Mouse (Mus musculus) Patski (cell line): ENCODE measurements around the gene Naxd. TPM values are rescaled to one million over a fixed set of nuclear protein-coding genes. Genes with fewer than 3 reads are reported as not detected.
"Not testable (repeated sequence)": the region's sequence is repeated elsewhere in the genome, so short reads cannot be mapped to it uniquely, and the experiment has no call there.

Experiments used
- ATAC-seq: fragments of 100-300 bp; one replicate; pipeline ENCODE4 v1.8.0; 2021
- CTCF ChIA-PET: fragments of 350-600 bp; sonication (Branson Sonifier 250); formaldehyde crosslinking; loops from one replicate; lab custom pipeline; 2022; ENCODE audit warnings: inconsistent platforms; lab: Charles Lee
- POLR2A ChIA-PET: fragments of 350-600 bp; sonication (Branson Sonifier 250); formaldehyde crosslinking; loops from one replicate; lab custom pipeline; 2022; ENCODE audit warnings: antibody characterized with exemption, inconsistent platforms; lab: Charles Lee
- DNase-seq: peaks from one replicate; pipeline ENCODE4 v3.0.0-alpha.2; 2011; ENCODE audit warnings: low read depth, low spot score
- H3K27me3 ChIP-seq: fragments of 371-371 bp; one replicate; pipeline ENCODE4 v1.5.1; 2021
- CTCF ChIP-seq: fragments of 100-300 bp; IDR thresholded peaks from one replicate; pipeline ENCODE4 v1.5.1; 2021
- in situ Hi-C: fragments of 300-500 bp; cut with MboI; formaldehyde crosslinking; loops from 3 replicates; pipeline ENCODE4 v1.11.1; 2018; ENCODE audit warnings: low pct_unique_long_range_greater_than_20kb, mixed read lengths
- polyA plus RNA-seq: library from polyadenylated mRNA; unstranded; gene quantifications from one replicate; pipeline ENCODE4 v1.2.3, GENCODE M21; 2021

The Naxd gene
- polyA plus RNA-seq, 1 experiment from 2014 or later, result 108 TPM

DNA sequence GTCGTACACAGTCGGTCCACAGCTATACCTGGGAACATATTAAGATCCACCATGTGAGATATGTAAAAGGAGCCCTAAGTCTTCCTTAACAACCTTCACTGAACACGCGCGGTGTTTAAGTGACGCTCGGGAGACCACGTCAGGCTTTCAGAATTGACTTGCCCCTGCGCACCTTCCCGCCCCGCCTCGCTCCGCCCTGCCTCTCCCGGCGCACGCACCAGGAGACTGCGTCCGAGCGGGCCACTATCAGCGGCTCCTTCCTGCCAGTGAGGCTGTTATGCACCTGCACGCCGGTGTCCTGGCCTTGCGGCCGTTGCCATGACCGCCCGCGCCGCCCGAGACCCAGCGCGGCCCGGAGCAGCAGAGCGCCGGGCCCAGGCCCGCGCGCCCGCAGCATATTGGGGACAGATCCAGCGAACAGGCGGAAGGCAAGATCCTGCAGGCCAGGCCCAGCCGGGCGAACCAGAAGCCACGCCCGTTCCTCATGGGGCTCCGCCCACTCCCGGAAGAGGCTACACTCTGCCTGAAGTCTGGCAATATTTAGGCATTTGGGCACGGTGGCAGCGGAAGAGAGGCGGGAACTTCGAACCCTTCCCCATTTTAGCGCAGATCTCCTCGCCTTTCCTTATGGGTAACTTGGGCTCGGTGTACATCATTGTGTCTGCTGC lies 53.1 kb downstream of the Naxd start, which contains the start of gene Cars2:
Gene Cars2 (minus strand): TSS at position 503 of the 668 bp plus-strand sequence.
- TF ChIP-seq CTCF, result no peak
- ATAC-seq (peak; percentile 84), DNase-seq (no peak)
- CTCF ChIA-PET, result interaction anchor here (0.8 to 1.9 kb wide), 3 partner anchors 66 to 68 kb away, joined by 3 to 6 read pairs (median 5); no protein-coding TSS in a partner anchor
- POLR2A ChIA-PET, result no interaction called here
- no peaks in the 10 kb centered on the region for H3K27me3 ChIP-seq
- in situ Hi-C loops, result loop anchor here (5.0 kb wide), 1 partner anchor 147 kb away; no protein-coding TSS in a partner anchor

DNA sequence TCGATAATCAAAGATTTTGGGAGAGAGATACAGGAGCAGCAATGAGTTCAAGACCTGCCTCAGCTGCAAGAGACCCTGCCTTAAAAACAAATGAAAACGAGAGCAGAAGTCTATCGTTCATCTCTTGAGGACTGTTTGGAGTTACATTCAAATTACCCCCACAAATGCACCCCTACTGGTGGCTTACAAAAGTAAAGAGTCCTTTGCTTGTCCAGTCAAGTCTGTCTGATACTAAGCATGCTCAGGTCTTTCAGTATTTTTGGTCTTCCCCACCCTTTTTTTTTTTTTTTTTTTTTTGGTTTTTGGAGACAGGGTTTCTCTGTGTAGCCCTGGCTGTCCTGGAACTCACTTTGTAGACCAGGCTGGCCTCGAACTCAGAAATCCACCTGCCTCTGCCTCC lies 54.2 kb downstream of the Naxd start:
- DNase-seq, POLR2A ChIA-PET, ATAC-seq, CTCF ChIA-PET, H3K27me3 ChIP-seq: not testable (repeated sequence)
- in situ Hi-C loops, result loop anchor here (5.0 kb wide), 1 partner anchor 146 kb away; no protein-coding TSS in a partner anchor

DNA sequence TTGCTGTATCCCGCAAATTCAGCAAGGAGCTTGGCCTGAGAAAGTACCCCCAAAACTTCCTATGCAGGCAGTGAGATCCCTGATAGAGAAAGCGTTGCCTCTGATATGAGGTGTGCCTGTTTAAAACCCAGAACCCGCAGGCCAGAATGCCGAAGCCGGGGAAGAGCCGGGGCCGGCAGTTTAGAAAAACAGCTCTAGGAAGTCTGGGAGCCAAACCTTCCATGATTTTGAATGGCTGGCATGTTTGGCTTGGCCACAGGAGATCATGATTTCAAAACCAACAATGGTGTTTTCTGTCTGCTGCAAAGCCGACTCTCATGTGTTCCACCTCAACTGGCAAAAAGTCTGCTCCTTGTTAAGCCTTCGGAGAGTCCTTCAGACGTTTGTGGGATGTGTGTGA lies 55.1 kb downstream of the Naxd start:
- CTCF ChIA-PET, result no interaction called here
- ATAC-seq, result no peak
- no peak for DNase-seq
- no peak for TF ChIP-seq CTCF
- in situ Hi-C loops, result loop anchor here (5.0 kb wide), 1 partner anchor 145 kb away; no protein-coding TSS in a partner anchor
- POLR2A ChIA-PET, result no interaction called here
- H3K27me3 ChIP-seq, result no peaks in the 10 kb centered on the region

DNA sequence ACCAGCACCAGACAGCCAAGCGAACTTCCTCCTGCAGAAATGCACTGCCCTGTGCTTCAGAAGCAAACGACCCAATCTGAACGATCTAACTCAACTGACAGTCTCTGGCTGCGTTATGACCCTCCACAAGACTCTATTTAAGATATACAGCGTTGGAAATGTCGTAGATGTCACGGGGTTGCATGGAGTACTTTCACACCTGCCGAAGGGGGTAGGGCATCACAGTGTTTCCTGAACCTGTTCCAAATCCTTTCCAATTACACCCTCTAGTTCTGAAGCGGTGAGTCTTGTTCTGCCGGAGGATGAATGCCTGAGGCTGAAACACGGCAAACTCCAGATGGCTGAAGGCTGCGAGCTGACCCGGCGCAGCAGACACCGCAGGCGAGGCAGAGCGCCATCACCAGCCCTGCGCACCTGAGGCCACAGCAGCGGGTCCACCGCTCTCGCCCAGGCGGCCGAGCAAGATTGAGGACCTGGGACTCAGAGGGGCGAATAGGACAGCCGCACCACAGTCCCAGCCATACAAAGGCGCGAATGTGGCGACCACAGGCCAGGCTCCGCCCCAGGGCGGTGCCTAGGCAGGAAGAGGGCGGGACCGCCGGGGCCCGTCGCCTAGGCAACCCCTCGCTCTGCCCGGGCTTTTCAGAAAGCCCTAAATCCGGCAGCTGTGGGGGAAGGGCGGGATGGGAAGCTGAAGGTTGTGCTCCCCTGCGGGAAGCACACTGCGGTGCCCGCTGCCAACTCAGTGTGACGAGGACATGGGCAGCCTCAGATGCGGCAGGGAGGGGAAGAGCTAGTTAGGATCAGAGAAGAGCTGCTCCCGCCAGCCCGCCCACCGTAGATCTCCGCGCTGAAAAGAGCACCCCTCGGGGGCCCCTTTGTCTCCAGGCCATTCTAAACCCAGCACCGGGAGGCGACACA lies 57.8 kb downstream of the Naxd start, which contains the start of gene Ing1:
Gene Ing1 (plus strand): TSS at position 773 of the 921 bp plus-strand sequence.
- POLR2A ChIA-PET, result no interaction called here
- CTCF ChIA-PET, result interaction anchor here (1.5 kb wide), 1 partner anchor 47 kb away, joined by 4 read pairs; no protein-coding TSS in a partner anchor
- no peak for DNase-seq
- H3K27me3 ChIP-seq, result no peaks in the 10 kb centered on the region
- ATAC-seq, result peak; percentile 53
- no peak for TF ChIP-seq CTCF
- in situ Hi-C loops, result loop anchor here (5.0 kb wide), 1 partner anchor 142 kb away; no protein-coding TSS in a partner anchor

- ATAC-seq, result peak; percentile 70
- POLR2A ChIA-PET, result interaction anchor here (0.6 to 1.4 kb wide), 6 partner anchors 12 to 270 kb away, joined by 3 to 5 read pairs (median 4); no protein-coding TSS in a partner anchor
- peak; percentile 93 for DNase-seq
- CTCF ChIA-PET, result no interaction called here
- TF ChIP-seq CTCF, result no peak
- in situ Hi-C loops, result no loop called here
- H3K27me3 ChIP-seq, result no peaks in the 10 kb centered on the region
These were observed 58.6 kb downstream of the Naxd start for GRCm38 (mm10) chr8:11555720-11556591.

GRCm38 (mm10) chr8:11556691-11557423 lies 59.6 kb downstream of the Naxd start:
- no peak for ATAC-seq
- no peak for TF ChIP-seq CTCF
- DNase-seq, result no peak
- in situ Hi-C loops, result no loop called here
- POLR2A ChIA-PET, result interaction anchor here (0.6 to 1.6 kb wide), 7 partner anchors 13 to 270 kb away, joined by 3 to 5 read pairs (median 4); no protein-coding TSS in a partner anchor
- CTCF ChIA-PET, result no interaction called here
- no peaks in the 10 kb centered on the region for H3K27me3 ChIP-seq

DNA sequence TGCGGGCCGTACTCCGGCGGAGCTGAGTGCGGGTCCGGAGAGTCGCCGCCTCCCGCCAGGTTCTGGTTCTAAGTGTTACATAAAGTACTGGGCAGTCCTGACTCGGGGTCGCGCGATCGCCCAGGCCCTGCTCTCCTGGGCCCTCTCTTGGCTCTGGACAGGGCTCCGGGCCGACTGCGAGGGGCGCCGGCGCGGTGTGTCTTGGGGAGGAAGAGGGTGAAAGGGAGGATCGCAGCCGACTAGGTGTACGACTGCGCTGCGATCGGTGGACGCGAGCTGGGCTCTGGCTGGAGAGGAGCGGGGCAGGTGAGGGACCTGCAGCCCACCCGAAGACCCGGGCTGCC lies 60.1 kb downstream of the Naxd start:
- ATAC-seq, result no peak
- POLR2A ChIA-PET, result interaction anchor here (1.0 to 1.6 kb wide), 3 partner anchors 10 to 139 kb away, joined by 3 to 10 read pairs (median 5); no protein-coding TSS in a partner anchor
- TF ChIP-seq CTCF, result no peak
- no peak for DNase-seq
- CTCF ChIA-PET, result no interaction called here
- no peaks in the 10 kb centered on the region for H3K27me3 ChIP-seq
- in situ Hi-C loops, result no loop called here

- no peak for TF ChIP-seq CTCF
- no peaks in the 10 kb centered on the region for H3K27me3 ChIP-seq
- DNase-seq (peak; percentile 96), ATAC-seq (peak; percentile 76)
- POLR2A ChIA-PET, result interaction anchor here (0.5 to 1.6 kb wide), 4 partner anchors 11 to 482 kb away, joined by 3 to 10 read pairs (median 3); no protein-coding TSS in a partner anchor
- CTCF ChIA-PET, result no interaction called here
- in situ Hi-C loops, result no loop called here
These were observed 60.7 kb downstream of the Naxd start for GRCm38 (mm10) chr8:11557768-11558629.
